Mouse (Mus musculus): Measurements from ENCODE around the gene Plau. TPM values are rescaled to one million over a fixed set of nuclear protein-coding genes. Genes with fewer than 3 reads are reported as not detected.

The Plau gene
- polyA plus RNA-seq, 1 experiment from 2014 or later: 0.86 TPM

- no peak for ATAC-seq (ENCODE audit: borderline replicate concordance, extremely low read depth, low FRiP score, low TSS enrichment)
- H3K4me2 ChIP-seq: no peak overlapping the region
- no peak overlapping the region for H3K4me3 ChIP-seq
- H3K36me3 ChIP-seq: no peaks in the 10 kb centered on the region
- H3K27ac ChIP-seq: no peak overlapping the region
- no peak overlapping the region for H3K9ac ChIP-seq
- H3K27me3 ChIP-seq: no peaks in the 10 kb centered on the region
- no peaks in the 10 kb centered on the region for H3K9me3 ChIP-seq
- peaks cover 18% of the 10 kb centered on the region for H3K4me1 ChIP-seq
Measured at GRCm38 (mm10) chr14:20809820-20810219, 26.6 kb upstream of the Plau start.

GRCm38 (mm10) chr14:20811236-20811635, 25.2 kb upstream of the Plau start:
- ATAC-seq (ENCODE audit: borderline replicate concordance, extremely low read depth, low FRiP score, low TSS enrichment): no peak
- no peak overlapping the region for H3K4me3 ChIP-seq

GRCm38 (mm10) chr14:20811779-20812406, 24.6 kb upstream of the Plau start:
- Histone ChIP-seq H3K4me3 (no peak overlapping the region), H3K9ac (no peak overlapping the region), H3K4me2 (no peak overlapping the region), H3K27ac (no peak overlapping the region), H3K4me1 (no peaks in the 10 kb centered on the region), H3K36me3 (no peaks in the 10 kb centered on the region), H3K27me3 (no peaks in the 10 kb centered on the region), H3K9me3 (no peaks in the 10 kb centered on the region)
- WGBS: 46% methylated on average over 7 of the region's 7 CpGs
- ATAC-seq (ENCODE audit: borderline replicate concordance, extremely low read depth, low FRiP score, low TSS enrichment): no peak

More at GRCm38 (mm10) chr14:20811236-20811635, 25.2 kb upstream of the Plau start:
- Histone ChIP-seq H3K27ac (no peak overlapping the region), H3K36me3 (no peaks in the 10 kb centered on the region), H3K9me3 (no peaks in the 10 kb centered on the region), H3K4me2 (no peak overlapping the region), H3K4me1 (peaks cover 4% of the 10 kb centered on the region; the same call in 1 of the 2 replicates), H3K9ac (no peak overlapping the region), H3K27me3 (no peaks in the 10 kb centered on the region)
- 80% methylated on average over 8 of the region's 8 CpGs for WGBS

- Histone ChIP-seq H3K4me2 (no peak overlapping the region), H3K36me3 (no peaks in the 10 kb centered on the region), H3K9me3 (no peaks in the 10 kb centered on the region), H3K27me3 (no peaks in the 10 kb centered on the region), H3K9ac (no peak overlapping the region), H3K27ac (no peak overlapping the region), H3K4me3 (no peak overlapping the region), H3K4me1 (no peaks in the 10 kb centered on the region)
- no peak for ATAC-seq (ENCODE audit: borderline replicate concordance, extremely low read depth, low FRiP score, low TSS enrichment)
- WGBS: 83% methylated on average over 3 of the region's 3 CpGs
Measured at GRCm38 (mm10) chr14:20815448-20815847, 21.0 kb upstream of the Plau start.

GRCm38 (mm10) chr14:20824517-20824916, 11.9 kb upstream of the Plau start:
- H3K27me3 ChIP-seq: no peaks in the 10 kb centered on the region
- no peak overlapping the region for H3K27ac ChIP-seq
- no peak overlapping the region for H3K4me3 ChIP-seq
- ATAC-seq (ENCODE audit: borderline replicate concordance, extremely low read depth, low FRiP score, low TSS enrichment): no peak
- no peaks in the 10 kb centered on the region for H3K9me3 ChIP-seq
- 79% methylated on average over 1 of the region's 1 CpGs for WGBS
- H3K36me3 ChIP-seq: no peaks in the 10 kb centered on the region
- no peaks in the 10 kb centered on the region for H3K4me1 ChIP-seq
- no peak overlapping the region for H3K9ac ChIP-seq
- no peak overlapping the region for H3K4me2 ChIP-seq

- H3K4me2 ChIP-seq: no peak overlapping the region
- H3K36me3 ChIP-seq: no peaks in the 10 kb centered on the region
- H3K27me3 ChIP-seq: no peaks in the 10 kb centered on the region
- H3K27ac ChIP-seq: no peak overlapping the region
- no peaks in the 10 kb centered on the region for H3K9me3 ChIP-seq
- H3K4me3 ChIP-seq: no peak overlapping the region
- WGBS: 89% methylated on average over 2 of the region's 2 CpGs
- no peak overlapping the region for H3K9ac ChIP-seq
- no peak for ATAC-seq (ENCODE audit: borderline replicate concordance, extremely low read depth, low FRiP score, low TSS enrichment)
- no peaks in the 10 kb centered on the region for H3K4me1 ChIP-seq
Measured at GRCm38 (mm10) chr14:20825516-20825915, 10.9 kb upstream of the Plau start.

- Histone ChIP-seq H3K9ac (no peak overlapping the region), H3K4me1 (0 out of 2 replicates have a peak, but pooled peaks cover 4% of the 10 kb centered on the region), H3K4me2 (no peak overlapping the region), H3K4me3 (no peak overlapping the region), H3K9me3 (no peaks in the 10 kb centered on the region), H3K27me3 (no peaks in the 10 kb centered on the region), H3K27ac (no peak overlapping the region), H3K36me3 (no peaks in the 10 kb centered on the region)
- no peak for ATAC-seq (ENCODE audit: borderline replicate concordance, extremely low read depth, low FRiP score, low TSS enrichment)
- 73% methylated on average over 8 of the region's 8 CpGs for WGBS
Measured at GRCm38 (mm10) chr14:20827061-20827460, 9.4 kb upstream of the Plau start.

GRCm38 (mm10) chr14:20827491-20827890, 9.0 kb upstream of the Plau start:
- Histone ChIP-seq H3K36me3 (no peaks in the 10 kb centered on the region), H3K27ac (no peak overlapping the region), H3K9ac (no peak overlapping the region), H3K4me2 (no peak overlapping the region), H3K4me1 (0 out of 2 replicates have a peak, but pooled peaks cover 4% of the 10 kb centered on the region), H3K27me3 (no peaks in the 10 kb centered on the region), H3K4me3 (no peak overlapping the region), H3K9me3 (no peaks in the 10 kb centered on the region)
- no peak for ATAC-seq (ENCODE audit: borderline replicate concordance, extremely low read depth, low FRiP score, low TSS enrichment)
- WGBS: 84% methylated on average over 5 of the region's 5 CpGs

GRCm38 (mm10) chr14:20828524-20828923, 7.9 kb upstream of the Plau start:
- Histone ChIP-seq H3K4me3 (no peak overlapping the region), H3K27ac (no peak overlapping the region), H3K9ac (no peak overlapping the region), H3K4me2 (no peak overlapping the region), H3K9me3 (no peaks in the 10 kb centered on the region), H3K36me3 (no peaks in the 10 kb centered on the region), H3K27me3 (no peaks in the 10 kb centered on the region), H3K4me1 (0 out of 2 replicates have a peak, but pooled peaks cover 4% of the 10 kb centered on the region)
- no peak for ATAC-seq (ENCODE audit: borderline replicate concordance, extremely low read depth, low FRiP score, low TSS enrichment)
- 86% methylated on average over 3 of the region's 3 CpGs for WGBS

GRCm38 (mm10) chr14:20829523-20830366, 6.7 kb upstream of the Plau start:
- ATAC-seq (ENCODE audit: borderline replicate concordance, extremely low read depth, low FRiP score, low TSS enrichment): no peak
- no peaks in the 10 kb centered on the region for H3K27me3 ChIP-seq
- no peaks in the 10 kb centered on the region for H3K9me3 ChIP-seq
- H3K27ac ChIP-seq: peak overlapping the region; percentile 68
- 54% methylated on average over 12 of the region's 12 CpGs for WGBS
- no peaks in the 10 kb centered on the region for H3K36me3 ChIP-seq
- no peak overlapping the region for H3K9ac ChIP-seq
- peak overlapping the region; percentile 21 for H3K4me2 ChIP-seq
- no peak overlapping the region for H3K4me3 ChIP-seq
- 0 out of 2 replicates have a peak, but pooled peaks cover 4% of the 10 kb centered on the region for H3K4me1 ChIP-seq

- Histone ChIP-seq H3K27ac (no peak overlapping the region), H3K36me3 (no peaks in the 10 kb centered on the region), H3K4me1 (peaks cover 9% of the 10 kb centered on the region; the same call in 1 of the 2 replicates), H3K27me3 (no peaks in the 10 kb centered on the region), H3K4me2 (no peak overlapping the region), H3K9ac (no peak overlapping the region), H3K4me3 (no peak overlapping the region), H3K9me3 (no peaks in the 10 kb centered on the region)
- WGBS: 40% methylated on average over 9 of the region's 9 CpGs
- no peak for ATAC-seq (ENCODE audit: borderline replicate concordance, extremely low read depth, low FRiP score, low TSS enrichment)
Measured at GRCm38 (mm10) chr14:20831141-20831910, 5.1 kb upstream of the Plau start.

- Histone ChIP-seq H3K4me3 (no peak overlapping the region), H3K27ac (no peak overlapping the region), H3K9ac (no peak overlapping the region), H3K27me3 (no peaks in the 10 kb centered on the region), H3K4me2 (no peak overlapping the region), H3K36me3 (no peaks in the 10 kb centered on the region), H3K9me3 (no peaks in the 10 kb centered on the region), H3K4me1 (peaks cover 14% of the 10 kb centered on the region)
- 76% methylated on average over 1 of the region's 1 CpGs for WGBS
- ATAC-seq (ENCODE audit: borderline replicate concordance, extremely low read depth, low FRiP score, low TSS enrichment): no peak
Measured at GRCm38 (mm10) chr14:20831915-20832314, 4.5 kb upstream of the Plau start.
